Mouse (Mus musculus) splenic B cell, adult 2 months (primary cell): ENCODE measurements around the gene Ankrd13b.
"Not testable (repeated sequence)": the region's sequence is repeated elsewhere in the genome, so short reads cannot be mapped to it uniquely, and the experiment has no call there.

Experiments
- DNase-seq: peaks from one replicate; pipeline ENCODE4 v3.0.0-alpha.2; 2011; ENCODE audit warnings: low read depth, low spot score
- H3K27me3 ChIP-seq: 2 replicates; pipeline ENCODE4 v1.6.1; 2012; ENCODE audit warnings: mild to moderate bottlenecking, low read length, moderate library complexity, mixed read lengths; ENCODE audit not compliant: control insufficient read depth, poor library complexity, insufficient read depth, severe bottlenecking
- H3K36me3 ChIP-seq: 2 replicates; pipeline ENCODE4 v1.6.1; 2012; ENCODE audit warnings: mild to moderate bottlenecking, low read length, moderate library complexity, mixed read lengths; ENCODE audit not compliant: control insufficient read depth, poor library complexity, insufficient read depth, severe bottlenecking

Gene Ankrd13b

GRCm38 (mm10) chr11:77489591-77490235 is at the start of gene Ankrd13b:
Ankrd13b (minus strand) TSS chr11:77489678.
- peaks cover 3% of the 10 kb centered on the region; the same call in 1 of the 2 replicates for H3K27me3 ChIP-seq
- H3K36me3 ChIP-seq = no peaks in the 10 kb centered on the region
- DNase-seq = no peak

GRCm38 (mm10) chr11:77532202-77532846 is 42.8 kb upstream of the Ankrd13b start:
- H3K36me3 ChIP-seq = no peaks in the 10 kb centered on the region
- H3K27me3 ChIP-seq = no peaks in the 10 kb centered on the region
- no peak for DNase-seq

- Histone ChIP-seq H3K36me3 (no peaks in the 10 kb centered on the region), H3K27me3 (no peaks in the 10 kb centered on the region)
- DNase-seq = no peak
Observed at GRCm38 (mm10) chr11:77530862-77531261, 41.4 kb upstream of the Ankrd13b start.

- Histone ChIP-seq H3K36me3 (no peaks in the 10 kb centered on the region), H3K27me3 (no peaks in the 10 kb centered on the region)
- DNase-seq = no peak
Observed at GRCm38 (mm10) chr11:77529644-77530043, 40.2 kb upstream of the Ankrd13b start.

- H3K27me3 ChIP-seq, DNase-seq, H3K36me3 ChIP-seq: not testable (repeated sequence)
Observed at GRCm38 (mm10) chr11:77528420-77528819, 38.9 kb upstream of the Ankrd13b start.

- DNase-seq = no peak
- Histone ChIP-seq H3K36me3 (no peaks in the 10 kb centered on the region), H3K27me3 (no peaks in the 10 kb centered on the region)
Observed at GRCm38 (mm10) chr11:77525804-77526486, 36.5 kb upstream of the Ankrd13b start.

- Histone ChIP-seq H3K27me3 (no peaks in the 10 kb centered on the region), H3K36me3 (no peaks in the 10 kb centered on the region)
- peak; percentile 48 for DNase-seq
Observed at GRCm38 (mm10) chr11:77520601-77521529, 31.4 kb upstream of the Ankrd13b start.

GRCm38 (mm10) chr11:77519043-77519442 is 29.6 kb upstream of the Ankrd13b start, which contains the start of gene Gm10392:
Gm10392 (minus strand) TSS chr11:77519198.
- Histone ChIP-seq H3K36me3 (no peaks in the 10 kb centered on the region), H3K27me3 (no peaks in the 10 kb centered on the region)
- DNase-seq = peak; percentile 73

- no peaks in the 10 kb centered on the region for H3K36me3 ChIP-seq
- no peaks in the 10 kb centered on the region for H3K27me3 ChIP-seq
- no peak for DNase-seq
Observed at GRCm38 (mm10) chr11:77518051-77518798, 28.7 kb upstream of the Ankrd13b start.

GRCm38 (mm10) chr11:77516553-77517425 is 27.3 kb upstream of the Ankrd13b start:
- no peaks in the 10 kb centered on the region for H3K36me3 ChIP-seq
- DNase-seq = no peak
- no peaks in the 10 kb centered on the region for H3K27me3 ChIP-seq

- DNase-seq = peak; percentile 42
- no peaks in the 10 kb centered on the region for H3K27me3 ChIP-seq
- no peaks in the 10 kb centered on the region for H3K36me3 ChIP-seq
Observed at GRCm38 (mm10) chr11:77515637-77516552, 26.4 kb upstream of the Ankrd13b start, which contains the start of gene Trp53i13. Trp53i13 (minus strand) TSS chr11:77515980.

GRCm38 (mm10) chr11:77514832-77515636 is 25.6 kb upstream of the Ankrd13b start, which contains the start of gene Abhd15:
Abhd15 (plus strand) TSS chr11:77515121.
- Histone ChIP-seq H3K36me3 (no peaks in the 10 kb centered on the region), H3K27me3 (no peaks in the 10 kb centered on the region)
- peak; percentile 67 for DNase-seq
